Mouse (Mus musculus): ENCODE results near the gene Gprin2.

DNA sequence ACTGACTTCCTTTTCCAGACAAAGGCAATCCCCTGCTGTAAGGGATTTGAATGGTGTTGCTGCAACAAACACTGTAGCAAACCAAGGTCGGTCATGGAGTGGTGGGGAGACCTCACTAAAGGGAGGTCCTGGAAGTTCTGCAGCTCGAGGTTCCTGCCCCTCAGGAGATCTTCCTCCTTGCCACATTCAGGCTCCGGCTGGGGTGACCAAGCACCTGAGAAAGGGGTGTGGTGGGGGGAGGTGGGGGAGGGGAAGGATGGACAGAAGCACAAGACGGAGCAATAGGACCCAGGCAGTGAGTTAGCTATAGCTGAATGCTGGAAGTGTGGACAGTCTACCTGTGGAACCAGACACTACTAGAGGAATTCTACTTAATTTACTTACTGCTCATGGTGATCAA is 32.4 kb upstream of the Gprin2 start:
- no peak for TF ChIP-seq CTCF (IDR thresholded peaks at IDR 0.05; ENCODE audit: borderline replicate concordance, insufficient read depth, low read depth, low read length)
- TF ChIP-seq POLR2A (IDR thresholded peaks at IDR 0.05; ENCODE audit: borderline replicate concordance, insufficient read depth, low read length), result no peak
